Comparison of ENCODE assay signal across 8 mouse cellular contexts in genomic region chr8:114715318-114716070, GRCm38 (mm10).
DNase-seq lines count a peak whose midpoint lies in the region; ATAC-seq and TF ChIP-seq lines count a peak whose summit lies in the region.

No protein-coding gene starts in this region.

- no peak for TF ChIP-seq CTCF in thymus, adult 2 months (IDR thresholded peaks at IDR 0.05; ENCODE audit: borderline replicate concordance, control insufficient read depth, extremely low read depth, insufficient read depth, low read length, poor library complexity)
- peak; percentile 40 for TF ChIP-seq CTCF in cortical plate, adult 2 months (IDR thresholded peaks at IDR 0.05; ENCODE audit: extremely low read depth, insufficient read depth, low read length)

- 61% methylated on average over 13 of the region's 13 CpGs for WGBS in heart, embryonic 11.5 days (ENCODE audit: insufficient replicate concordance)
- WGBS in thymus, adult 2 months = 77% methylated on average over 13 of the region's 13 CpGs
- 59% methylated on average over 13 of the region's 13 CpGs for WGBS in midbrain, embryonic 16.5 days

- TF ChIP-seq POLR2A in thymus, adult 2 months (IDR thresholded peaks at IDR 0.05; ENCODE audit: control insufficient read depth, extremely low read depth, insufficient read depth, low read length, poor library complexity) = no peak
- TF ChIP-seq POLR2A in cortical plate, adult 2 months (IDR thresholded peaks at IDR 0.05; ENCODE audit: extremely low read depth, insufficient read depth, low read length) = no peak

- no peak overlapping the region for H3K27ac ChIP-seq in heart, embryonic 11.5 days (ENCODE audit: low read depth, low read length)
- no peak overlapping the region for H3K27ac ChIP-seq in thymus, adult 2 months (ENCODE audit: control insufficient read depth, insufficient read depth, low read length)
- H3K27ac ChIP-seq in cortical plate, adult 2 months (ENCODE audit: insufficient read depth, low read length) = no peak overlapping the region
- no peak overlapping the region for H3K27ac ChIP-seq in midbrain, embryonic 16.5 days (ENCODE audit: low read length)

- no peak overlapping the region for H3K4me2 ChIP-seq in heart, embryonic 11.5 days
- H3K4me2 ChIP-seq in midbrain, embryonic 16.5 days (ENCODE audit: low read length) = no peak overlapping the region

- no peaks in the 10 kb centered on the region for H3K4me1 ChIP-seq in heart, embryonic 11.5 days (ENCODE audit: control insufficient read depth, insufficient read depth, low read length)
- H3K4me1 ChIP-seq in thymus, adult 2 months (replicated peaks; ENCODE audit: control insufficient read depth, insufficient read depth, low read length) = no peaks in the 10 kb centered on the region
- H3K4me1 ChIP-seq in cortical plate, adult 2 months (ENCODE audit: control insufficient read depth, insufficient read depth, low read length) = no peaks in the 10 kb centered on the region
- H3K4me1 ChIP-seq in midbrain, embryonic 16.5 days (ENCODE audit: control insufficient read depth, insufficient read depth, low read length) = no peaks in the 10 kb centered on the region

- no peaks in the 10 kb centered on the region for H3K27me3 ChIP-seq in heart, embryonic 11.5 days (ENCODE audit: control insufficient read depth, insufficient read depth, low read length)
- H3K27me3 ChIP-seq in thymus, adult 2 months (ENCODE audit: control insufficient read depth, insufficient read depth, low read length) = no peaks in the 10 kb centered on the region
- H3K27me3 ChIP-seq in midbrain, embryonic 16.5 days (ENCODE audit: control insufficient read depth, insufficient read depth, low read depth, low read length) = no peaks in the 10 kb centered on the region

- peak; percentile 9 to 30 for DNase-seq in heart, postnatal 10 days
- DNase-seq in thymus, adult 2 months = peak; percentile 8
- DNase-seq in thymus, adult 18-20 months = no peak
- peak; percentile 58 for DNase-seq in thymus, postnatal 4 days
- no peak for DNase-seq in urinary bladder, postnatal 10 days (ENCODE audit: low spot score)

- no peaks in the 10 kb centered on the region for H3K36me3 ChIP-seq in heart, embryonic 11.5 days (ENCODE audit: control insufficient read depth, insufficient read depth, low read length)
- H3K36me3 ChIP-seq in thymus, adult 2 months (ENCODE audit: control insufficient read depth, insufficient read depth, low read length) = no peaks in the 10 kb centered on the region
- H3K36me3 ChIP-seq in midbrain, embryonic 16.5 days (ENCODE audit: control insufficient read depth, insufficient read depth, low read length) = no peaks in the 10 kb centered on the region

- no peak overlapping the region for H3K4me3 ChIP-seq in heart, embryonic 11.5 days (ENCODE audit: low read depth, low read length)
- no peak overlapping the region for H3K4me3 ChIP-seq in thymus, adult 2 months (ENCODE audit: control insufficient read depth, insufficient read depth, low read length)
- H3K4me3 ChIP-seq in cortical plate, adult 2 months (ENCODE audit: insufficient read depth, low read length) = no peak overlapping the region
- no peak overlapping the region for H3K4me3 ChIP-seq in midbrain, embryonic 16.5 days (ENCODE audit: low read depth, low read length)

- H3K9me3 ChIP-seq in heart, embryonic 11.5 days (replicated peaks; ENCODE audit: control insufficient read depth, low read length) = no peaks in the 10 kb centered on the region
- H3K9me3 ChIP-seq in midbrain, embryonic 16.5 days (replicated peaks; ENCODE audit: control insufficient read depth, low read length, poor library complexity, severe bottlenecking) = no peaks in the 10 kb centered on the region

- intact Hi-C loops in heart, postnatal 10 days (cut with DNase I) = loop anchor here (2.0 to 5.0 kb wide), 2 partner anchors 175 to 263 kb away; no protein-coding TSS in a partner anchor

- no peak overlapping the region for H3K9ac ChIP-seq in heart, embryonic 11.5 days (ENCODE audit: low read depth, low read length)
- H3K9ac ChIP-seq in midbrain, embryonic 16.5 days (ENCODE audit: low read depth, low read length) = no peak overlapping the region

- ATAC-seq in heart, embryonic 11.5 days (replicated peaks; ENCODE audit: insufficient number of reproducible peaks, low FRiP score, low TSS enrichment) = no peak
- no peak for ATAC-seq in midbrain, embryonic 16.5 days

Comparison
In these comparisons a context has a peak if more than half of its experiments do, and no peak if none do; other contexts are left out.
1. DNase-seq: peak in heart, postnatal 10 days (2 of 2), thymus, adult 2 months (single experiment) and thymus, postnatal 4 days (single experiment); none in thymus, adult 18-20 months (0 of 2) and urinary bladder, postnatal 10 days (single experiment).